Mouse (Mus musculus) spleen, postnatal 10 days (tissue): Measurements from ENCODE around the gene Pdzd8.

Experiments used
- DNase-seq, 2 experiments: peaks; one replicate each; pipeline ENCODE4 v3.0.0; 2021 to 2022; ENCODE audit warnings: low spot score in 2 of 2

Gene Pdzd8

GRCm38 (mm10) chr19:59276354-59276753 is 69.2 kb downstream of the Pdzd8 start:
- no peak for DNase-seq

- DNase-seq, result no peak
Observed at GRCm38 (mm10) chr19:59273190-59273589, 72.4 kb downstream of the Pdzd8 start.

GRCm38 (mm10) chr19:59267417-59267963 is 78.1 kb downstream of the Pdzd8 start:
- DNase-seq, result no peak

GRCm38 (mm10) chr19:59265907-59266306 is 79.7 kb downstream of the Pdzd8 start:
- DNase-seq, result no peak

GRCm38 (mm10) chr19:59264838-59265532 is 80.6 kb downstream of the Pdzd8 start:
- DNase-seq, result no peak

- DNase-seq, result no peak
Observed at GRCm38 (mm10) chr19:59263171-59263570, 82.4 kb downstream of the Pdzd8 start.

GRCm38 (mm10) chr19:59261604-59262003 is 84.0 kb downstream of the Pdzd8 start:
- no peak for DNase-seq

GRCm38 (mm10) chr19:59260718-59261442 is 84.7 kb downstream of the Pdzd8 start, which contains the start of gene Slc18a2:
Gene Slc18a2 (plus strand): TSS chr19:59260896.
- DNase-seq, result peak in 1 of 2 experiments; percentile 17

- no peak for DNase-seq
Observed at GRCm38 (mm10) chr19:59259633-59260032, 85.9 kb downstream of the Pdzd8 start.

- no peak for DNase-seq
Observed at GRCm38 (mm10) chr19:59252651-59253050, 92.9 kb downstream of the Pdzd8 start.

GRCm38 (mm10) chr19:59248553-59249286 is 96.9 kb downstream of the Pdzd8 start:
- DNase-seq, result no peak

GRCm38 (mm10) chr19:59248144-59248543 is 97.4 kb downstream of the Pdzd8 start:
- DNase-seq, result no peak
